Mouse (Mus musculus): ENCODE data around the gene Pde1a. TPM values are rescaled to one million over a fixed set of nuclear protein-coding genes. Genes with fewer than 3 reads are reported as not detected.

Gene Pde1a
- total RNA-seq, 4 experiments from 2014 or later: 9.0 to 15.1 (median 12.7) TPM

DNA sequence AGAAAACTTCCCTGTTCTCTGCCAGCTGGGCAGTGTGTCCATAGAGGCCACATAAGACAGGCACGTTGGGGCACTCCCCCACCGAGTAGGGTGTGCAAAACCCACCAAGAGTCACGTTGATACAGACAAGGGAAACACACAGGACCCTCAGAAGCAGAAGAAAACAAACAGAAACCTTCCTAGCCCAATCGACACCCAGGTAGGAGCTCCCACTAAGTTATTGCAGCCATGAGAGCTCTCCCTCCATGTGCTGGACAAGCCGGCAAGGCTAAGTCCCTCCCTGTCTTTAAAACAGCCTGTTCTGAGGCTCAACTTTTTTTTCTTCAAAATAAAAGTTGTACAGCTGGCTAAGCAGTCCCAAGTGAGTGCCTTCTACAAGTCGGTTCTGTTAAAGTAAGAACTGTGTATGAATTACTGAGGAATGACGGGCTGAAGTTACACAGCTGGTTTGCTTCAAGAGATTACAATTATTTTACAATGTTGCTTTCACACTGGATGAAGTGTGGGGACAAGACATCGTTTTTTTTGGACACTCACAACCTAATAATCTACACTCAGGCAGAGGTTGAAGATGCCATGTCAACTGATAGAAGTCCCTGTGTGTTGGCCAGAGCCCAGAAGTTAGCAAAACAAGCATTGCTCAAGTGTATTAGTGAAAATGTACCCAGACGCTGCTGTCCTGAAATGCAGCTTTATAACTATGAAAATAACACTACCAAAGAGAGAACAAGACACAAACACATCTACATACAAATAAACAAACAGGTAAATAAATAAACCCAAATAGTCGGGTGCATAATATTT lies 90.4 kb downstream of the Pde1a start:
- DNase-seq: no peak

DNA sequence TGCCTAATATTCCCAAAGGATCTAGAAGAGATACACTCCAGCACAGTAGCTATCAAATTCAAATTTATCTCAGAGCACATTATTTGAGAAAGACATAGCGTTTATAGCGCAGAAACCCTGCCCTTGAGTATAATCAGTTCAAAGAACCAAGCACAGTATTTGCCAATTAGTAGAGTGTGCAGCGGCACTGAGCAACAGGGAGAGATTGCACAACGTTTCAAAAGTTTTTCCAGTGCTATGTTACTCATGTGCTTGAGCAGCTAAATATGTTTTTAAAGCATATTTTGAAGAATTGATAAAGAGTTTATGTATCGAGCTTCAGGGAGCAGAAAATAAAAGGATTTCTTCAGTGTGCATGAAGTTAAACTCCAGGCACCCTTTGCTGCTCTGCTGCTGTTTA lies 91.3 kb downstream of the Pde1a start:
- DNase-seq: no peak

DNA sequence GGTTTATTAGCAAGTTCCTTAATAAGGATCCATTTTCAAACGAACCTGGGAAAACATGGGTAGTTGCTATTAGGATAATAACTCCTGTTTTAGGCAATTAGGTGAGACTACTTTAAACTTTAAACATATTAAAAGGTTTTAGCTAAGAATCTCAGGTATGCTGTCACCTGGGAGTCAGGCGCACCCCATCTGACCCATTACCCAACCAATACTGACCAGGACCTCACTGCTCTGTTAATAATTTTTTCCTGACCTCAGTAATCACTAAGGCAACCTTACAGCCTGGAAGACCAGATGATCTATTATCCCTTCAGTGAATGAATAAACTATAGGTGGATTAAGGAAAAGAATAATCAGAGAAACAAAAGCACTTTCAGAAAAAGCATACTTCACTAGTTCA lies 100.2 kb downstream of the Pde1a start:
- DNase-seq: no peak

DNA sequence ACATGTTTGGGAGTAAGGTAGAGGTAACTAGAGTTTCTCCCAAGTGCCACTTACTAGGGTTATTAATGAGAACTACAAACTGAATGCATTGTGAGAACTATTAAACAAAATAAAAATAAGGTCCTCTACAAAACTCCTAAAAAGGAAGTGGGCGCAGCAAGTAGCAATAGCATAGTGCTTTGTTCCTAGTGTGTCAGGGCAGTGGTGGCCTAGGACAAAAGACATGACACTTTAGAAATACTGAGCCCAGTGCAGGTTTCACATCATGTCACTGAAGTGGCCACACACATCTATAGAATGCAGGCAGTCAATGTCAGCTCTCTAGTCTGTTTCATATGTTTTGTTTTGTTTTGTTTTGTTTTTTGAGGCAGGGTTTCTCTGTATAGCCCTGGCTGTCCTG lies 103.2 kb downstream of the Pde1a start:
- DNase-seq: no peak

DNA sequence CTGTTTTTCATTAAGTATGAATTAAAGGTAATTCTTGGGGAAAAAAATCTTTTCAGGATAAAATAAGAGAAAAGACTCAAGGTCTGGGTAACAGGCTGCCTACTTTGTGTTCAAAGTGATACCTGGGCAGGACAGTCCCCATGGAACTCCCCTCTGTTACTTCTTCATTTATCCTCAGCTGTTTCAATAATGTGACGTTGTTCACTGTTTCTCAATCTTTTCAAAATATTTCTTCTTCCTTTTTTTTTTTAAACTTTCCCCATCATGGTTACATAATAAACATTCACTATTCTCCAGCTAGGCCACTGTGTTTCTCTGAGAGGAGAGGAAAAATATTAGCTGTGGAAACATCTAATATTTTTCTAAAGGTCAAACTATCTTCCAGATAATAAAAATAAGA lies 103.7 kb downstream of the Pde1a start:
- no peak for DNase-seq

DNA sequence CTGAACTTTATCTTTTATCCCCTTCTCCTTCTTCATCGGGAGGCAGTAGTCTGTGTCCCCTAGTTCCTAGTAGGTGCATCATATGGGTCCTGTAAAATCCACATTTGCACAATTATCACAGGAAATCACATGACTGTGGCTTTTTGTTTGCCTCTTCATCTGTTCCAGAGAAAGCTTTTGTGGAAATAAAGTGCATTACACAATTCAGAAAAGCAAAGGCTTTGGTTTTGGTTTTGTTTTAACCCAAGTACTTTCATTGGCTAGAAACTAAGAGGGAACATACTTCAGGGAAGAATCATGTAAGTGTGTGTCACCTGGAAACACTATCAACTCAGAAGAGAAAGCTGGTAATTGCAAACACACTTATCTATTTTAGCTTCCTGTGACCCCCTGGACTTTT lies 104.2 kb downstream of the Pde1a start:
- no peak for DNase-seq

DNA sequence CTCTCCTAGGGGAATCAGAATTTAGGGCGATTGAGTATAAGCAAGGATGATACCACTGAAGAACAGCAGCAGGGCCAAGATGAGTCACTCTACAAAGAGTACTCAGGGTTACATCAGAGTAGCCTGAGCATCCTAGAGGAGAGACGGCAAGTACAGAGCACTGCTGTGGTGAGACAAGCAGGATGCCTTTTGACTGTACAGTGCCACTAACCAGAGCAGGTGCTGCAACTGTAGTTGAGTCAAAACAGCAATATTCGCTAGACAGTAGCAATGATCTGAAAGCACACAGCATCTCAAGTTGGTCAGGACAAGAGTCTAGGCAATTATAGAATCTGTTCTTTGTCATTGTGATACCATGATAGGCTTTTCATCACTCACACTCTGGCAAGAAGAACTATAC lies 115.1 kb downstream of the Pde1a start:
- DNase-seq: no peak

DNA sequence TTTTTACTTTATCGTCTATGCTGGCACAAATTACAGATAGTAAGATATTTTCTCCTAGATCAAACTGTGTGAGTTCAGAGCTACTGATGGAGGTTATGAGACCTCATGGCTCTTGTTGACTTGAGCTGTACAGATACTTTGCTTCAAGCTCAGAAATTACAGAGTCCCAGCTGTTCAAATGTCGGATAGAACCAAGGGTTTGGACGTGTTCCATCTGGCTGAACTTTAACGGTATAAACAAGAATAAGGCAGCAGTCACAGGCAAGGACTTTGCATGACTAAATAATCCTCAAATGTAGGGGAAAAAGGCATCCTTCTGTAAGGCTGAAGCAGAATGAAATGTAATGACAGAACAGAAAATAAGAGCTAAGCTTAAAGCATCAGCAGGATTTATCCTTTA lies 116.2 kb downstream of the Pde1a start:
- DNase-seq: no peak

DNA sequence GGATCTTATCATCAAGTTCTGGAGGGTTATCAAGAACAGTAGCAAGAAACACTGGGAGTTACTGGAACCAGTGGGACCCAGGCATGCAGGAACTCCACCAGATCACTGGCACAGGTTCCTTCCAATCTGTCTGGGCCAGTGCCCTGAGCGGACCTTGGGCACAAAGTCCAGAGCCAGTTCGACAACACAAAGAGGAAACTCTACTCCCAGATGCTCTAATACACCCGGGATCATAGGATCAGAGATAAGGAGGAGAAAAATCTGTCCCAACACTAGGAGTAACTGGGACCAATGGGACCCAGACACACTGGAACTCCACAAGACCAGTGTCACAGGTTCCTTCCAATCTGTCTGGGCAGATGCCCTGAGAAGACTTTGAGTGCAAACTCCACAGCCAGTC lies 130.1 kb downstream of the Pde1a start:
- no peak for DNase-seq

DNA sequence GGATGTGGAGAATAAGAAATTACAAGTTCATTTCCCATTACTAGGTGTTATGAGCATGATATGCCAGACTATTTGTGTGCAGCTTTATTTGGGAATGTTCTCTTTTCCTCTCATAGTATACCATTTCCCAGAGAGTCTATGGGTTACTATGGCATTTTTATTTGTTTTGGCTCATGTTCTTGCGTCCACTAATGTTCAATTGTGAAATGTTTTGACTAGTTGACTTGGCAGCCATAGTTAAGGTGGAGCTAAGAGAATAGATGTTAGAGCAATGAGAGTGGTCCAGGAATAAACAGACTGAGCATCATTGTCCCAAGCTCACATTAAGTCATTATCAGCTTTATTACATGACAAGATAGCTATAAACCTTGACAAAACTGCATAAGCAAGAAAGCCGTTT lies 130.8 kb downstream of the Pde1a start:
- DNase-seq: no peak

DNA sequence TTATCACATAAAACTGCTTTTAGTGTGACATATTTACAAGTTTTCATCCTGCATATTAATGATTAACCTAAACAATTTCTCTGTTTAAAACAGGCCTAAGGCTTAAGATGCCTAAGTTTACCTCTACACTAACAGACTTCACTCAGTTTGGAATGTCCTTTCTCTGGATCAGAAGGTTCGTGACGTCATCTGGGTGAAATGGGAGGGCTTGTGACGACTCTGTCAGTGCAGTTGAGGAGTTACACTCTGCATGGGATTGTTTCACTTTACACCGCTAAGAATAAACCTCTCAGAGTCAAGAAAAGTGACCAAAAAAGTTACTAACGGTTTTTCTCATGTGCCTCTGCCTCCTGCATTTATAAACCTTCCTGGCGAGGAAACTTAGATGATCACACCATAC lies 137.6 kb downstream of the Pde1a start:
- no peak for DNase-seq

DNA sequence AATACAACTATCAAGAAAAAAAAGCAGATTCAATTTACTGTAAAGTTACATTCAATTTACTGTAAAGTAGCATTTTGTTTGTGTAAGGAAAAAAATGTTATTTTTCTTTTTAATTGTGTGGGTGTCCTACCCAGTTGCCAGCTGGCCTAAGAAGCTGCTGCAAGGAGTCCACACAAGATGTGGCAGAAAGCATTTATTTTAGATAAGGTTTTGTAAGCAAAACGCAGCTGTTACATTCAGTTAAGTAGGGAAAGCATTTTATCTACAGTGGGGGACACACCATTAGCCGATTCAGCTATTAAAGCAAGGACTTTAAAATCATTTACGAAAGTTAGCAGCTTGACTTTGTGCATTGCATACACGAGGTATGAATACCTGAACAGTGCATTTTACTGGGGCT lies 145.5 kb downstream of the Pde1a start:
- no peak for DNase-seq

DNA sequence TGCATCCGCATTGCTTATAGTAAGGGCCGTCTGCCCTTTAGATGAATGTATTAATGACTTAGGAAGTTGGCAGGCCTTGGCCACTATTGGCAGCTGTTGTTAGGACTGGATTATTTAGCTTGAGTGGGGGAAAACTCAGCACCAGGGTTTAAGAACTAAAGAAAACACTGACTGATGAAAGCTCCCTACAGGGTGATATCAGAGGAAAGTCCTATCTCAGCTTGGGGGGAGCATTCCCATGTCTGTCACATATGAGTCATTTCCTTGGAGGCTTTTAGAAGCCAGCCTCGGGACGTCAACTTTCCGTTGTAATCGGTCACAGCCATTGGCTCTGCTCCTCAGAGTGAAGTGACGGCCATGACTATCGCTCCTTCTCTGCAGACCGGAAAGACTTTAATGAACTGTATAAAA lies 146.0 kb downstream of the Pde1a start:
- DNase-seq: no peak

DNA sequence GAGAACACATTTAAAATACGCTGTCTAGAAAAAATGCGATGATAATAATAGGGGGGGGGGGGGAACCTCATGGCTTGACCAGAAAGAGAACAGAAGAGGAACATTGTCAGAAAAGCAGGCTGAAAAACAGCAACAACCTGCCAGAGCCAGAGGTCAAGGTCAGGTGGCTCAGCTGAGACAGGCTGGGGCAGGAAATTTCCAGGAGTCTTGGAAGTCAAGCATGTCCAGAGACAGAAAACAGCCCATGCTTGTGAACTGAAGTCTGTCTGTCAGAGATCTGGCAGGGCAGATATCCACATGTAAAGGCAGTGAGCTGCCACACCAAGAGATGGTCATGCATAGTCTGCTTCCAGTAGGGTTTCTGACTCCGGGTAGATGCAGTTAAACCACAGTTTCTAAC lies 147.5 kb downstream of the Pde1a start:
- DNase-seq: no peak

DNA sequence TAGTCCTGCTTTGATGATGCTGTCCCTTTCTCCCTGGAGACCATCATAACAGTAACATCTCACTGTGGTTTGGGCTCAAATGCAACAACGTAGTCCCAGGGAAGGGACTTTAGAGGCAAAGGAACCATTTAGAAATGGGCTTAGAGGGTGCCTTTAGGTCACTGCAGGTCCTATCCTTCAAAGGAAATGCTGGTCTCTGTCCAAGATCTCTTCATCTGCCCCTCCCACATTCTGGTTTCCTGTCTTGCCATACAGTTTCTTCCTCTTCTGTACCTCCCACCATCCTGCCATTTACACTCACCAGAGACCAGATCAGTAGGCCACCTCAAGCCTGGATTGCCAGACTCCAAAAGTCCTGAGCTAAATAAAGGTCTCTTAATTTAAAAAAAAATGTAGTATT lies 150.3 kb downstream of the Pde1a start:
- DNase-seq: no peak

DNA sequence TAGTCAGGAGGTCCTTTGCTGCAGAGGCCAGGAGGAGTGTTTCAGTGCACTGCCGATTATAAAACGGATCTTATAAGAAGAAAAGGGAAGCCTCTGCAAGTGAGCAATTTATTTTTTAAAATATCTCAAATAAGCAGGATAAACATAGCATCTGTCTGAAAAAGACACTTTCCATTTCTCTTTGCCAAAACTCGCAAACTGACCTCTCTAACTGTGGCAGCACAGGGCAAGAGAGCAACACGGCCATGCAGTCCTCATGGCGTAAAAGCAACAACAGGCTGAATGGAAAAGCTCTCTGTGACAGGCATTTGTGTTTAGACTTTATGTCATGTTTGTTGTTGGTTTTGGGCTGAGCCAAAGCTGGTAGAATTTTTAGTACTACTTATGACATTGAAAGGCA lies 152.0 kb downstream of the Pde1a start:
- DNase-seq: no peak

DNA sequence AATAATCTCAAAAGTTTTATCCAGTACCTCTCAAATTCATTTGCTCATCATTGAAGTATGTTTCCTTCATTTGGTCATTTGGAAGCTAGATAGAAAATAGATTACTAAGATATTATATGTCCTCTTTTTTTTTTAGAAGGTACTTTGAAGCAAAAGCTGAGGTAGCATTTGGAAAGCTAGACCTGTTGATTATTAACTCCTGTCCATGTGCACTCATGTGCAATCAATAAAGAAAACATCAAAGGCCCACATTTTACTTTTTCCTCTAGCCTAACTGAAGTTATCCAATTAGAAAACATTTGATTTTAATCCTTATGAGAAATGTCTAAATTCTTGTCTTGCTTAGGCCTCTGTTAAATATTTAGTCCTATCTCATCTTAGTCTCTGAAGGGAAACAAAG lies 153.3 kb downstream of the Pde1a start:
- no peak for DNase-seq

DNA sequence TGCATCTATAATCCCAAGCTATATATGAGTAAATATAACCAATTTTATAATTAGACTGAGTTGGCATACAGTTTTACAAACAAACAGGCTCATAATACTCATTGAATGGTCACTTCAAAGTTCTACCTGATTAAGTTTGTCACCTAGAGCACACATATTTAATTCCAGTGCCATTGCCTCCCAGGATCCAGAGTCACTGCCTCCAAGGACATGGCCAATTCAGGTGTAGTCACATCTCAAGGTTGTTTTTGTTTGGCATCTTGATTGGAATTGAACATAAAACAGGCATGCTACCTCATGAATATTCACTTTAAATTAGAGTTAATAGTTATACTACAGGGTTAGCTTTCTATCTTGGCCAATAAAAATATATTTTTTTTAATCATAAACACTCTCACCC lies 157.0 kb downstream of the Pde1a start:
- DNase-seq: no peak

DNA sequence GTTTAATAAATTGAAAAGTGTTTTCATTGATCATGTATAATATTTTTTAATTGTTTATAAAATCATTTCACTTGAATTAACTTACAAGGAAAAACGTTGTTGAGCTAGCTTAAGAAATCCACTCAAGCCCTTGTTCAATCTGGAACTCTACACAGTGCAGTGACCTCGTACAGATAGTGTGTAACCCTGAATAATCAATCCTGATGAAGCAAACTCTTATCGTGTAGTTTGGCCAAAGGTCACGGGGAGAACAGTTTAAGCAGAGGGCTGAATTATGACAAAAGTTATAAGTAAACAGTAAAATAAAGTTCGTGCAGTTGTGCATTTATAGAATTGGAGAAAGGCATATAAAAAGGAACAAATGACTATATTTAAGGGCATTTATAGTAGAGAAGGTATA lies 159.7 kb downstream of the Pde1a start:
- no peak for DNase-seq

DNA sequence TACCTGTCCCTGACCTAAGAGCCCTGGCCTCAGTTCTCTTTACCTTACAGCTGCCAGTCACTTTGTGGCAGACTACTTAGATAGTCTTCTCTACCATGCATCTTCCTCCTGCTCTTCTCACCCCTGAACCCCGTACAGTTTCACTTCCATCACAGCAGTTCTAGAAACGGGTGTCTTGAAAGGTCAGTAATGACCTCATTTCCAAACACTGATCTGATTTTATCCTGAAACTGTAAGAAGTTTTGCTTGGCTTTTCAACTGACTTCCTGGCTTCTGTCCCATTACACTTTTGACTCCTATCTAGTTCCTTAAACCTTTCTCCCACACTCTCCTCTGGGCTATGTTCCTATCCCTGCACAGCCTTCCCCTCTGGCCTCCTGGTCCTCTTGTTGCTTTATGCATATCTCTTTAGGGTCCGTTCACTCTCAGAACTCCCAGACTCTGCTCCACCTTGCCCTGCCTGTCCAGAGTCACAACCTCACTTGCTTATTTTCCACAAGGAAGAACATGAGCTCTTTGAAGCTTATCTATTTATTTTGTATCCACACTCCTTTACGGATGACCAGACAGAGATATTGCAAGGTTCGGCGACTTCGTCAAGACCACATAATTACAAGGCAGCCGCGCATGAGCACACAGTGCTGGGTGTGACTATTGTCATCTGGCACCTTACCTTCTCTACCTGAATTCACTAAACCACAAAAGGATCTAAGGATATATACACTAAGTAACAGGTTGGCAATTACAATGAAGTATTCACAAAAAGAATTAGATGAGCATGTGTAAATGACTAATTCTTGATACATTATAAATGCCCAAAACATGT lies 162.4 kb downstream of the Pde1a start:
- DNase-seq: no peak

DNA sequence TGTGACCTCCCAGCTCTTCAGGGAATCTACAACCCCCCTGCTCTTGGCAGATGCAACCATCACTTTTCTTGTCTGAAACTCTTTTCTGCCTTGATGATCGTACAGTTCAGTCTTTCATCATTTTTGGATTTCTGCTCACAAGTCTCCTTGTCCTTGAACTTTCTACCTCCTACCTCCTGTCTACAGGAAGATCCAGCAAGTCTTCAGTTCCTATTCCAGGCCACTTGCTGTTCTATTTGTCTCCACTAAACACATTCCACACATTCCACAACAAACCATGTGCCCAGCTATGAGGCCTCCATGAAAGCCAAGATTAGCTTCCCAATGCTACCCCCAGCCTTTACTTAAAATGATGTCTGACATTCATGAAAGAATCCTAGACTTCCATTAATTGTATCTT lies 163.2 kb downstream of the Pde1a start:
- no peak for DNase-seq

DNA sequence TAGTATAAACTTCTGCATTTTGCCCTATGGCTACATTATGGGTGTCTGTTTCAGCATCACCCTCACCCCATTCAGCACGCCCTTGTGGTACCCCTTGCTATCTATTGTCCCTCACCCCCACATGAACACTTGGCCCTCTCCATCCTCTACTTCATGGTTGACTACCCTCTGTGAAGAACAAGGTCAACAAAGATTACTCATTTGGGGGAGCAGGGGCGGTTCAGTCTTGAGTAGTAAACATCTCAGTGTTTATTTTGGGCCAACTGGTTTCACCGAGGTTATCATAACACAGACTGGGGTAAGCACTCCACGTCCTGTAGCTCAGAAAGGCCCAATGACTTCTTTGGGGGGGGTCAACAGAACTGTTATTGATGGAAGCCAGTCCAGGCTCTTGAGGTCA lies 164.3 kb downstream of the Pde1a start:
- no peak for DNase-seq

DNA sequence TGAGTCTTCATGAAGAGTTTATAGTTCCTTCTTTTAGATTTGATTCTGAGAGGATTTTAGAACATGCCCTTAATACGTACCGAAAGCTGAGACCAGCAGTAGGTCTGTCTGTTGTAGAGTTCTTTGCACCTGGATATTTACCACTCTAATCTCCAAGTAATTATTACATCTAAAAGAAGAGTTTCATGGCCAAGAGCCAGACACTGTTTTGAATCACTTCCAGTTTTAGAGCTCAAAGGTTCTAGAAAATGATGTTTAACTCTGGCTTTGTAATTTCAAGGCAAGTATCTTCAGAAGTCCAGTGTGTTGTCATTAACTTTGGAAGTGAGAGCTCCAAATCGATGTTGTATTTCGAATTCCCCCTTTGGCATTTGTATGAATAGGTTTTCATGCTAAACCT lies 167.8 kb downstream of the Pde1a start:
- no peak for DNase-seq

DNA sequence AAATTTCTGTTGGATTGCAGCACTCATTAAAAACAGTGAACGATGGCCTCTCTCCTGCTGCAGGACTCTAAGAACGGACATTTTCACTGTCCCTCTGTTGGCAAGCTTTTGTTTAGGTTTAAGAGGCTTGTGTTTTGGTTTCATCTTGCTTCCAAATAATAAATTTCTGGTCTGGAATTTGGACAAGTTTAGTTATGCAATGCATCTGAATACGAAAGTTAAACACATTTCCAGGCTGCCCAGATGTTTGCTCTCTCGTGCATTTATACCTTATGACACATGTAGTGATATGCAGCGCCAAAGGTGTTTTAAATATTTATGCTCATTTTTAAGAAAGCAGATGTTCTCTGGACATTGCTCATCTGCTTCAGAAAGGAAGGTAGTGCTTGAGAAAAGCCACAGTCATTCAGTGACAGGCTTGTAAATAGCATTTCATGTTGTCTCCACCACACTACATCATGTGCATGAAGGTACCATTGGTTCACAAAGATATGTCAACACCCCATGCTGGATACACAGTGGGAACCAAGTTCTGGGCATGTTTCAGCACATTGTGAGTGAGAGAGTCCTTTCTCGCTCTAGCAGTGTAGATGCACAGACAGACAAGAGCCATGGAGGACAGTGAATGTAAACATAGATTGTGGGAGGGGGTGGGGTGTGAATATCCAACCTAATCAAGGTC lies 171.5 kb downstream of the Pde1a start:
- DNase-seq: no peak

Measured in adrenal gland, adult 8-10 months (tissue).